Mouse (Mus musculus): Measurements from ENCODE around the gene Plk2. TPM values are rescaled to one million over a fixed set of nuclear protein-coding genes. Genes with fewer than 3 reads are reported as not detected.

Plk2 gene
- total RNA-seq (2023), result 100 to 1,000 TPM; 145 to 246 TPM

DNA sequence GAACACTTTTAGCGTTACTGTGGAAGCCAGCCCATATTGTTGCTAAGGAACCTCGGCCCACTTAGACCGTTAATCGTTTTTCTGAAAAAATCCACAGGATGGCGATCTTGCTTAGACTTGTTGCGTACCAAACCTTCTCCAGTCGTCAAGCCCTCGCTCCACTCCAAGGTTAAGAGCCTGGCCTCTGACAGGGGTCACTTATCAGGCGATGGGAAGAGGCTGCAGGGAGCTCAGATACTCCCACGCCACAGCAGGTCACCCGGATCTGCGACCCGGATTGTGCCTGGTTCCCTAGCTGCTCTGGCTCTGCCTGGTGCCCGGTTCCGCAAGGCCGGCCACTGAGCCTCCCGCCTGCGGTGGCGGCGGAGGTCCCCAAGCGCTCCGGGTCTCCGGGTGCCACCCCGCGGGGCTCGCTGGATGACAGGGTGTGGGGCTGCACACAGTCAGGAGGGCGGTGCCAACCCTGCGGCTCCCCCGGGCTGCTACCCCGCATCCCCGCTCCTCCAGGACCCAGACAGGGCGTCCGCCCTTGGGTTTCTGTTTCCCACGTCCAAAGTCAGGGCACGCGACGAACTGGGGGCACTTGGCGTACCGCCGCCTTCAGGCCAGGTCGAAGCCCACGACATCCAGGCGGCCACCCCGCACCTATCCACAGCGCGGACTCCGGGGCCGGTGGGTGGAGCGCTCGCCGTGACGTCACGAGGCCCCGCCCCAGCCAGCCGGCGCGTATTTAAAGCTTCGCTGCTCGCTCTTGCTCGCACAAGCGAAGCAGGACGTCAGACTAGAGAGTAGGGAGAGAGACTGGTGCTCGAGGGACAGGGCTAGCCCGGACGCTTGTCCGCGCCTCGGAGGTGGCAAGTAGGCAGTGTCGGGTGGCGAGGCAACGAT lies at the start of gene Plk2:
Gene Plk2 (plus strand): TSS at position 756 of the 888 bp plus-strand sequence.

DNA sequence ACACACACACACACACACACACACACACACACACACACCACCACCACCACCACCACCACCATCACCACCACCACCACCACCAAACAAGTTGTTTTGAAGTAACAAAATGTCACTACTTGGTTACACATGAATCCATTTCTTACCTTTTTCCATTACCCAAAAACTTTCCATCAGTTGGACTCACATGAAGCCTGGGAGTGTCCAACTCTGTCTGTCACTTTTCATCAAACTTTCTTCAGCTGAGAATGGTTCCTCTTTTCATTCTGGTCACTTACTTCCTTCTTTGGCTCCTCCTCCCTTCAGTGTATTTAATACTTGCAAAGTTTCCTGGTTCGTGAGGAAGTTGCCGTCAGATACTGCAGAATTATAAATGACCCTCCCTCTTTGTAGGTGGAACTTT lies 37.9 kb upstream of the Plk2 start, which contains the start of gene Gapt:
Gene Gapt (minus strand): TSS at position 259 of the 400 bp plus-strand sequence.

Other genes with a start within 250 kb of the Plk2 start
- not detected for gene Rab3c, start 114.0 kb upstream of the Plk2 start, total RNA-seq (2023)
- 10 to 100 TPM; 21.2 to 22.9 TPM for gene Gapt, start 37.8 kb upstream of the Plk2 start, total RNA-seq (2023)